Mouse (Mus musculus) megakaryocyte, embryonic 14.5 days (primary cell): ENCODE data around the gene Timmdc1. TPM values are rescaled to one million over a fixed set of nuclear protein-coding genes. Genes with fewer than 3 reads are reported as not detected.
A peak's percentile ranks its signal among the peaks of the same experiment; 100 is the strongest.

Source experiments
- H3K27me3 ChIP-seq: replicated peaks from 2 replicates; pipeline ENCODE3; 2012; ENCODE audit warnings: inconsistent platforms
- H3K36me3 ChIP-seq: replicated peaks from 2 replicates; pipeline ENCODE3; 2012; ENCODE audit warnings: low read length, inconsistent platforms, mixed read lengths
- H3K4me1 ChIP-seq: 2 replicates; pipeline ENCODE4 v1.6.1; 2012; ENCODE audit warnings: inconsistent platforms
- H3K4me3 ChIP-seq: replicated peaks from 2 replicates; pipeline ENCODE3; 2012; ENCODE audit warnings: moderate library complexity, mild to moderate bottlenecking, inconsistent platforms
- H3K9me3 ChIP-seq: 2 replicates; pipeline ENCODE4 v1.6.1; 2012; ENCODE audit warnings: inconsistent platforms
- FLI1 ChIP-seq: IDR thresholded peaks from 2 replicates; pipeline ENCODE4 v1.6.1; 2012; ENCODE audit warnings: low read length, inconsistent platforms, mixed read lengths
- GATA1 ChIP-seq: IDR thresholded peaks from 3 replicates; pipeline ENCODE4 v1.6.1; 2012; ENCODE audit warnings: mixed read lengths, low read length, inconsistent platforms, borderline replicate concordance
- polyA plus RNA-seq: library from polyadenylated mRNA; stranded (reverse); fragments of >175 nt; gene quantifications from 2 replicates; pipeline ENCODE4 v1.2.3, GENCODE M21; 2012; ENCODE audit warnings: low replicate concordance; ENCODE audit not compliant: insufficient read depth

The Timmdc1 gene
- polyA plus RNA-seq, 1 experiment = 26.4 TPM

DNA sequence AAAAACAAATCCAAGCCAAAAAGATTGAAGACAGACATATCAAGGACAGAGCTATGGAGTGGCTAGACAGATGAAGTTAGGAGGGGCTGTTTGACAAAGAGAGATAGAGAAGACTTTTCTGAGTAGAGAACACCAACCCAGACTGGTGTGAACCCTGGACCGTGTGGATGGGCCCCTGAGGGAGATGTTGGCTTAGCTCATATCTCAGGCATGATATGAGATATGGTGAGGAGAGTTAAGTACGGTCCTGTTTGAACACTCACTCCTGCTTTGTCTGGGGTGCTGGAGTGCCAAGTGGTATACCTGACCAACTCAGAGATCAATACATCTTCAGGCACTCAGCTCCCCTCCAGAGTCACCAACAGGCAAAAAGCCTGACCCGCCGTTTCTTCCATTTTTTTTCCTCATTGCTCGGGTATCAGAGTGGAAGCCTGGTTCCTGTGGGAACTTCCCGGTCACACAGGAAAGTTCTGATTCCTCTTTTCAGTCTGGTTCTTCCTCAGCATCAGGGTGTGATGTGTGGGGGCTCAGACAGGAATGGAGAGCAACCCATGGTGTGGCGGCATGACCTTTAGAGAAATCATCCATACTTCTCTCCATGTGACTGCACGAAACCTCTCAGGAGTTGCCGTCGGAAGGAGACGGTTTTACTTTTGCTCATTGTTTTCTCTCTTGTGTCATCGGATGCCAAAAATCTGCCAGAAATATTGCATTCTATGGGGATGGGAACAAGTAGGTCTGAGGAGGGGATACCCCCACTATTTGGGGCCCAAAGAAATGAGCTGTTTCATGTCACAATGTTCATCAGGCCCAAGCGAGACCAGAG is 55.2 kb downstream of the Timmdc1 start:
- Histone ChIP-seq H3K9me3 (no peaks in the 10 kb centered on the region), H3K36me3 (no peaks in the 10 kb centered on the region), H3K4me1 (peaks cover 54% of the 10 kb centered on the region), H3K4me3 (no peak overlapping the region), H3K27me3 (peaks cover 31% of the 10 kb centered on the region)
- TF ChIP-seq FLI1 = no peak
- TF ChIP-seq GATA1 = no peak

DNA sequence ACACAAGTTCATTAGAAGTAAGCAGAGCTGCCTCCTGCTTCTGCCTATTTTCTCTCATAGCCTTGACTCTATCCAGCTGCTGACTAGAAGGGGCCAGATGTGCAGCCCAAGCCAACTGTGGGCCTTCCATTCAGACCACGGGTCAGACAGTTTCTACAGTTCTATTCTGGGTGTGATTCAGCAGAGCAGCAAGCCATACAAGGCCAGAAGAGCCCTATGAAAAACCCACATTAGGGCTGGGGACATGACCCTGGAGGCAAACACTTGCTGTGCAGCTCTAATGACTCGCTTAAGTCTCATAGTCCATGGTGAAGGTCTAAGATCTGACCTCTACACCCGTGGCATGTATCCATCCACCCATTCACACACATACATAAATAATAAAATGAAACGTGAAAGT is 56.4 kb downstream of the Timmdc1 start:
- H3K9me3 ChIP-seq = no peaks in the 10 kb centered on the region
- H3K4me1 ChIP-seq = peaks cover 56% of the 10 kb centered on the region
- TF ChIP-seq GATA1 = no peak
- TF ChIP-seq FLI1 = no peak
- no peak overlapping the region for H3K4me3 ChIP-seq
- H3K36me3 ChIP-seq = no peaks in the 10 kb centered on the region
- H3K27me3 ChIP-seq = peaks cover 34% of the 10 kb centered on the region

- TF ChIP-seq GATA1 = no peak
- Histone ChIP-seq H3K9me3 (no peaks in the 10 kb centered on the region), H3K36me3 (no peaks in the 10 kb centered on the region), H3K4me3 (no peak overlapping the region), H3K27me3 (peaks cover 26% of the 10 kb centered on the region), H3K4me1 (peaks cover 50% of the 10 kb centered on the region)
Observed at GRCm38 (mm10) chr16:38463305-38463704, 59.2 kb downstream of the Timmdc1 start.

DNA sequence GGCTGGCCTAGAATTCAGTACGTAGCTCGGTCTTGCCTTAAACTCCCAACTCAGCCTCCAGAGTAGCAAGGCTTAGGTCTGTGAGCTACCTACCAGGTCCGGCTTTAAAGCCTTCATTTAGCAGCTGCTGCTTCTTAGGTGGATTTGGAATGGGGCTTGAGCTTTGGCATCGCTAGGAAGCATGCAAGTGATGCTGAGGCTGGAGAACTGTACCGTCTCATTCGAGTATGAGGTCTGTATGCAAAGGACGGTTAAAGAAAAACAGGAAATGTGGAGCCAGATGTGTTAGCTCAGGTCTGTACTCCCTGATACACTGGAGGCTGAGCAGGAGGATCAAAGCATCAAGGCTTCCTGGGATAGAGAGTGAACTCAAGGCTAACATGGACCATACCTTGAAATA is 60.3 kb downstream of the Timmdc1 start:
- TF ChIP-seq GATA1 (no peak), FLI1 (no peak)
- Histone ChIP-seq H3K36me3 (no peaks in the 10 kb centered on the region), H3K4me3 (no peak overlapping the region), H3K4me1 (peaks cover 39% of the 10 kb centered on the region), H3K9me3 (no peaks in the 10 kb centered on the region), H3K27me3 (peaks cover 17% of the 10 kb centered on the region)

DNA sequence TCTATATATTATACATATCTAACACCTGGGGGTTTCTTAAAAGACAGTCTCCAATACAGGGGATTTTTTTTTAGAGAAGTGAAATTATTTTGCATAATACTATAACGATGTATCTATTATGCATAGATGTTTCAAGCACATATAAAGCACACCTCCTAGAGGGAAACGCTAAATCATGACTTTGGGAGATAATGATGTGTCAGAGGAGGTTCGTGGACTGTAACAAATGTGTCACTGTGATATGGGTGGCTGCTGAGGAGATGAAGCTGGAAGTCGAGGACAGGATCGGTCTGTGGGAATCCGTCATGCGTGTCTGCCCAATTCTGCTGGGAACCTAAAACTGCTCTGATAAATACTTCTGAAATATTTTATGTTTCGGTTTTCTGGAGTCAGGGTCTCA is 60.7 kb downstream of the Timmdc1 start:
- peaks cover 41% of the 10 kb centered on the region for H3K4me1 ChIP-seq
- H3K36me3 ChIP-seq = no peaks in the 10 kb centered on the region
- no peaks in the 10 kb centered on the region for H3K9me3 ChIP-seq
- H3K4me3 ChIP-seq = no peak overlapping the region
- peaks cover 15% of the 10 kb centered on the region for H3K27me3 ChIP-seq
- TF ChIP-seq FLI1 (no peak), GATA1 (no peak)

GRCm38 (mm10) chr16:38459990-38460389 is 62.5 kb downstream of the Timmdc1 start:
- Histone ChIP-seq H3K4me1 (peaks cover 36% of the 10 kb centered on the region), H3K4me3 (no peak overlapping the region), H3K36me3 (no peaks in the 10 kb centered on the region), H3K9me3 (no peaks in the 10 kb centered on the region), H3K27me3 (peaks cover 11% of the 10 kb centered on the region)
- TF ChIP-seq GATA1 (no peak), FLI1 (no peak)

DNA sequence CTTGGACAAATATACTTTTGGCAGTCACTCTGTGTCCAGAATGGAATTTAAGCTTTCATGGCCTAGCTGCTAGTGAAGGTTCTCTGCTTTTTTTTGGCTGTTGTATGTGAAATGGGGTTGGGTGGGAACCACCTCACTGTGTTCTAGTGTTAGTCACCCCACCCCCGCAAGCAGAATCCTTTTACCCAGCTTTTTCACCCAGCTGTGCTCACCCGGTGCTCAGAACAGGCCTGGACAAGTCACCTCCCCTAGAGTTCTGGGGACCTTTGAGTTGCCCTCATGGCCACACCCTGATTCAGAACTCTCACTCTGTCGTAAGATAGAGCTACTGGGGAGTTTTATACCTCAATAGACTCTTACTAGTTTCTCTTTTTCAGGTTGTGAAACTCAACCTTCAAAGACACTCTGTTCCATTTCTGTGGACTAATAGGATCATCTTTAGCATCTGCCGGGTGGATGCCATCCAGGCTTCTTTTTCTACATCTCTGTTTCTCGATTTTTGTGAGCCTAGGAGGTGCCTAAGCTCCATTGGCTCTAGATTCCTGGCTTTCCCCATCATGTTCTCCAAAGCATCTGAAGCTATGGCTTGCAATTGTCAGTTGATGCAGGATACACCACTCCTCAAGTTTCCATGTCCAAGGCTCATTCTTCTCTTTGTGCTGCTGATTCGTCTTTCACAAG is 63.7 kb downstream of the Timmdc1 start:
- no peaks in the 10 kb centered on the region for H3K36me3 ChIP-seq
- no peak for TF ChIP-seq GATA1
- no peak for TF ChIP-seq FLI1
- H3K27me3 ChIP-seq = peaks cover 10% of the 10 kb centered on the region
- H3K4me1 ChIP-seq = peaks cover 46% of the 10 kb centered on the region
- no peaks in the 10 kb centered on the region for H3K9me3 ChIP-seq
- H3K4me3 ChIP-seq = no peak overlapping the region

- Histone ChIP-seq H3K36me3 (no peaks in the 10 kb centered on the region), H3K27me3 (peaks cover under 1% of the 10 kb centered on the region), H3K4me1 (peaks cover 49% of the 10 kb centered on the region), H3K9me3 (no peaks in the 10 kb centered on the region), H3K4me3 (peak overlapping the region; percentile 57)
- TF ChIP-seq FLI1 (no peak), GATA1 (no peak)
Observed at GRCm38 (mm10) chr16:38456812-38457567, 65.5 kb downstream of the Timmdc1 start.

GRCm38 (mm10) chr16:38455511-38456418 is 66.7 kb downstream of the Timmdc1 start, which contains the start of gene Cd80:
Gene Cd80, plus strand, starts transcription at chr16:38455561.
- Histone ChIP-seq H3K4me1 (peaks cover 55% of the 10 kb centered on the region), H3K4me3 (no peak within 1 kb of the TSS), H3K27me3 (no peaks in the 10 kb centered on the region), H3K36me3 (peaks cover 6% of the 10 kb centered on the region), H3K9me3 (no peaks in the 10 kb centered on the region)
- no peak for TF ChIP-seq FLI1
- TF ChIP-seq GATA1 = no peak
